Mouse (Mus musculus) adrenal gland, postnatal 14 days (tissue): ENCODE data around the gene Ppp1r9a. TPM values are rescaled to one million over a fixed set of nuclear protein-coding genes. Genes with fewer than 3 reads are reported as not detected.

Experiments
- DNase-seq: peaks from one replicate; pipeline ENCODE4 v3.0.0; 2021; ENCODE audit warnings: mixed read lengths
- total RNA-seq: library from RNA; stranded (reverse); gene quantifications from 2 replicates; pipeline ENCODE4 v1.2.3, GENCODE M21; 2021

Ppp1r9a gene
- total RNA-seq, 1 experiment from 2014 or later, result 39.6 TPM

- peak; percentile 93 for DNase-seq
Measured at GRCm38 (mm10) chr6:5109925-5110714, 207.4 kb downstream of the Ppp1r9a start.

GRCm38 (mm10) chr6:5110715-5111048, 208.0 kb downstream of the Ppp1r9a start:
- no peak for DNase-seq

DNA sequence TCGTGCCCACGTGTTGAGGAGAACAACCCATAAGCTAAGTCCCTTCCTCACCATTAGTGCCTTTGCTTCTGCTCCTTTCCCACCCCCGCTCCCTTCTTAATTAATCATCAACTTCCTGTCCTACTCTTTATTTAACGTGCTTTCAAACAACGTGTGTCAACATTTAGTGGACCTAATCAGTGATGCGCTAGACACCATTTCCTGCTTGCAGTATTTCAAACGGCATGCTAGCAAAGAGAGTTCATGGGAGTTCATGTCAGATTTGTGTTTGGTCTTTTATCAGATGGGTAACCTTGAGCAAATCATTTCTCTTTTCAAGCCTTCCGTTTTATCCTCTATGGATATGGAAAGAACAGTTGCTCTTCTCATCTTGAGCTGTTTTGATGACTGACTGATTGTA, 210.4 kb downstream of the Ppp1r9a start:
- DNase-seq, result no peak

- DNase-seq, result no peak
Measured at GRCm38 (mm10) chr6:5113734-5114133, 211.0 kb downstream of the Ppp1r9a start.

DNA sequence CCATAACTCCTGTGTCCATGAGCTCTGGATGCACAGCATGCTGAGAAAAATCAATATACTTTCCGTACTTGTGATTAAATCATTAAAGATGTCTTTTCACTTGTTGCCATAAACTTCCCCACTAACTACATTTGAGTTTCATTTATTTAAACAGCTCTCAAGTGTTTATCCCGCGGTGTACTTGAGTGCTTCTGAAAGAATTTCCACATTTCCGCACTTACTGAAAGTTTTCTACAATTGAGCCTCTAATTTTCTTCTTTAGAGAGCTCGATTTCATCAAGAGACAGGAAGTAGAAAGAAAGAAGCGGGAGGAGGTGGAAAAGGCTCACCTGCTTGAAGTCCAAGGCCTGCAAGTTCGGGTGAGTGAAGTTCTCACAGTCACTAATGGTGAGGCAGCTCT, 212.1 kb downstream of the Ppp1r9a start:
- DNase-seq, result no peak

GRCm38 (mm10) chr6:5119181-5119910, 216.6 kb downstream of the Ppp1r9a start:
- no peak for DNase-seq

DNA sequence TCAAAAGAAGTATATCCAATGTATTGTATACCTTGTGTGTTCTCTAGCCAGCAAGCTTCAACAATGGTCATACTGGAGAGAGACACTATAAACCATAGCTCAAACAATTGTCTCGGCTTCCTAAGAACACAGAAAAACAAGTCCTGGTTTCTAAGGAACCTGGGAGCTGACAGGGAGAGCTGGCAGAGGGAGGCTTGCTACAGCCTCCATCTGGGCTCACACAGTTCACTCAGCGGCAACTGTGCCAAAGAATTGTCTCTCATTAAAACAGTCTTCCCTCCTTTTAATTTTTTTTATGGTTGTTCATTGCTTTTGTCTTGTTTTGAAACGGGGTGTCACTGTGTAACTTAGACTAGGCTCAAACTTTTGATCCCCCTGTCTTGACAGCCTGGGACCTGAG, 217.5 kb downstream of the Ppp1r9a start:
- DNase-seq, result no peak

GRCm38 (mm10) chr6:5129364-5130093, 226.8 kb downstream of the Ppp1r9a start:
- no peak for DNase-seq

- no peak for DNase-seq
Measured at GRCm38 (mm10) chr6:5134986-5135385, 232.3 kb downstream of the Ppp1r9a start.

GRCm38 (mm10) chr6:5136046-5136445, 233.3 kb downstream of the Ppp1r9a start:
- DNase-seq, result no peak

DNA sequence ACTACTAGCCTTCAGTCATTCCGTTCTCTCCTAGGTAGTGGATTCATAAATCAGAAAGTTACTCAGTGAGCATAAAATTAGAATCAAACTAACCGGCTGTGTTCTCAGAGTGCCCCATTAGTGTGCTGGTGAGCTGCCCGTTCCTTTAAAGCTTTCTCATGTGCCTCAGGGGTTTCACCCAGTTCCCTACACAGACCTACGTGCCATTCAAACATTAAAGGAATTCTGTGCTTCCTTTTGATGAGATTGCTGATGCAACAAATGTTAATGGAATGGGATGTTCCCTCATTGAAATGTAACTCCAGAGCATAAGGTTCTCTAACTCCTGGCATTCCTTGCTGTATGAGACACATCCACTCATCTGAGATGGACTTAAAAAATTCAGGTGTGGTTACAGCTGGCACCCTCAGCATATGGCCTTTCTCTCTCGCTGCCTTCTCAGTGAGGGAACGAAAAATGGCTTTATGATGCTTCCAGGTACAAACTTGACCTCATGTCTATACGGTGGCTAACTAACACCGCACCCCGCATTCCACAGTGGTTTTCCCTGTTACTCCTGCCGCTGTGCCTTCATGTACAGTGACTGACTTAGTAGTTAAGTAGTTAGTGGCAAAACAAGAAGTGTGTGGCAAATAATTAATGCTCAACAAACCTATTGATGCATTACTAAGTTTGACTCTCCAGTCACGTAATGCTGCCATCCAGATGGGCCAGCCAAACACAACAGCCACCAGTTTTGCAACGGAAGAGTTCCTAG, 236.3 kb downstream of the Ppp1r9a start:
- no peak for DNase-seq

DNA sequence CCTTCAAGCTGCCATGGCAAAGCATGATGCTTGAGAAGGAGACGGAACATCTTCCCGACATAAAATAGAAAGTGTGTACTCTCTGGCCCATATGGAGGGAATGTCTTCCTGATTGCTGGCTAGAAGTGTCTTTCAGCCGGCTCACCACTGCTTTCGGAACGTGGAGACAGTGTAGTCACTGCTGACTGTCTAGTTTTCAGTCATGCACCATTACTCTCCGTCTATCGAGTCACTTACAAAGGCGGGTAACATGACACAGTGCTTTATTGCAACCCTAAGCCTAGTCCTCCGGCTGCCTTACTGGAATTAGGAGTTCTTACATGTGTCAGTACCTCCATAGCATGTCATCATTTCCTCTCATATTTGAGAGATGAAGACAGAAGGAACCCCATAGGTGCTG, 236.9 kb downstream of the Ppp1r9a start:
- no peak for DNase-seq

- DNase-seq, result no peak
Measured at GRCm38 (mm10) chr6:5147488-5148142, 244.9 kb downstream of the Ppp1r9a start.

GRCm38 (mm10) chr6:5149941-5150340, 247.2 kb downstream of the Ppp1r9a start:
- no peak for DNase-seq

DNA sequence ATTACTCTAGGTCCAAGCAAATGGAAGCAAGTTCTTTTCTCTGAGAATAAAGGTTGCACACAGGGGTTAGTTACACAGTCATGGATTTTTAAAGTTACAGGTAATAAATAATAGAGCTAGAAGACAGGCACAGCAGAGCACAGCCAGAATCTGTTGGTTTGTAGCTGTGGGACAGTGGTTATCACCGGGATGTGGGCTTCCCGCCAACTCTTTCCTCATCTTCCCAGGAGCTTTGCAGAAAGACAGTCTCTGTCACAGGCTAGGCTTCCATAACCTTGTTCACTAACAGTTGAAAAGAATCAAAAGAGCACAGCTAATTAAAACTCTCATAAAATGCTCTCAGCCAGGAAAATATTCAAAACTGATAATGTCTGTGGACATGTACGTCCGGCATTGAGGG, 248.5 kb downstream of the Ppp1r9a start:
- peak; percentile 72 for DNase-seq

DNA sequence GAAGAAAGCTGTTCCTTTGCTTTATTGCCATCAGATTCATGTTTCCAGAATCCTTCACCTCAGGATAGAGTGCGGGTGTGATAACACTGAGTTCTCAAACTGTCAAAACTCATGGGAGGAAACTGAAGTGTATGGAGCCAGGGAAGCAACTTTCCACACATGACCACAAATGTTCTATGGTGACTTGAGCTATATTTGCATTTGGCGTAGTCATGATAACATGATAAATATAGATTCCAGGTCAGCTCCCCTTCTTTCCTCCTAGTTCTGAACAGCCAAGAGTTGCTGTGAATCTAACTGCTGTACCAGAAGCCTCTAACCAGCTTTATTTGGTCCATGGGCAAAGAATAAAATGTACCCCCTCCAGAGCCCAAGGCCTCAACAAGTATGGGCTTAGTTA, 249.5 kb downstream of the Ppp1r9a start:
- DNase-seq, result no peak

DNA sequence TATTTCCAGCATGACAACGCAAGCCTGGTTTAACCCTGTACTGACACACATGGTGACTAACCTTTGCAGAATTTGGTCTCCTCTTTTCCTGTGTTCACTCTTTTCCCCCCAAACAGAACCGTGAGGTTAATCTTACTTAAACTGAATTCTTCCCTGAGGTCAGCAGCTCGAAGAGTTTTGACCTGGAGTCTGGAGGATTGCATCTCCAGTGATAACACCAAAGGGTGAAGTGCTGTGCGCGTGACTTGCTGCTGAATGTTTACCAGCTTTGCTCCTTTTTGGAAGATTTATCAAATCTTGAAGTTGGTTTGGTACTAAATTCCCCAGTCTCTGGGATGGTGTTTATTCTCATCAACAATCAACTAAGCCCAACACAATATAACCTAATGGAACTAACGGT, 252.1 kb downstream of the Ppp1r9a start:
- DNase-seq, result no peak

GRCm38 (mm10) chr6:5155313-5155927, 252.7 kb downstream of the Ppp1r9a start:
- no peak for DNase-seq

DNA sequence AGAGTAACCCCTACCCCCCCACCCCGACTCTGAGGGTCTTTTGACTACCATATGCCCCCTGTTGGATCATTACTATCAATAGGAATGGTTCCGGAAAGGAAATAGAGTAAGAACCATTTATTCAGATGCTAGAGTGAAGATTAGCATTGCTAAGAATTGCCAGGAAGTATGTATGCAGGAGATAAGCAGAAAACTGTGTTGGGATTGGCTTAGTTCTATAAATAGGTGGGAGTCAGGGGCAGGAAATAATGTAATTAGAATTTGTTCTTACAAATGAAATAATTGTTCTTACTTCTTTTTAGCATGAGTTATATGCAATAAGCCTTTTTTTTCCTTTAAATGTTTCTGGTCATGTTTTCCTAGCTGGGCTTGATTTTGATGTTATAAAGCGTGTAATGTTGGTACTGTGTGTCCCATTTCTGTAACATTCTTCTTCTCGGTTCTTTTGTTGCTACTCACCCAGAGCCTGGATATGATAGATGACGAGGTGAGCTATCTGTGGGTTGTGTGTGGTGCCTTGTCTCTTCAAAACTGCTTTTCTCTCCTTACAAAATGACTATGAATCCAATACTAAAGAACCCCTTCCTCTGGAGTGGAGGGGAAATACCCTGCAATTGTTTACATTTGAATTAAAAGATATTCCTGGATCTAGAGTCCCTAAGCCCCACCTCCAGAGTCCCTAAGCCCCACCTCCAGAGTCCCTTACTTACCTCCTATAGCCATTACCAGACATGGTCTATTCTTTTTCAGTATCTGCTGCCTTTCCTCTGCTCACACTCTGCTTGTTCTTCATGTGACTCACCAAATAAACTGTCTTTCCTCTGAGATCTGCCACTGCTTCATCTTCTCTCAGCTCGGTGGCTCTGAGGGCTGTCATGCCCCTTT, 254.1 kb downstream of the Ppp1r9a start:
- DNase-seq, result no peak

- no peak for DNase-seq
Measured at GRCm38 (mm10) chr6:5159385-5159791, 256.7 kb downstream of the Ppp1r9a start.
